Mouse (Mus musculus) kidney, adult 9 months (tissue): ENCODE measurements around the gene Tcf15.
A peak's percentile ranks its signal among the peaks of the same experiment; 100 is the strongest.

Experiments used
- DNase-seq: peaks from one replicate; pipeline ENCODE4 v3.0.0; 2022

Tcf15 gene

GRCm38 (mm10) chr2:152143279-152144157 is at the start of gene Tcf15:
Gene Tcf15, plus strand, starts transcription at chr2:152143561.
- peak; percentile 62 for DNase-seq

GRCm38 (mm10) chr2:152094856-152095545 is 48.4 kb upstream of the Tcf15 start:
- no peak for DNase-seq

GRCm38 (mm10) chr2:152096922-152097321 is 46.4 kb upstream of the Tcf15 start:
- no peak for DNase-seq

- no peak for DNase-seq
These were observed 45.4 kb upstream of the Tcf15 start for GRCm38 (mm10) chr2:152097916-152098315.

- peak; percentile 54 for DNase-seq
These were observed 43.8 kb upstream of the Tcf15 start for GRCm38 (mm10) chr2:152099538-152099937.

GRCm38 (mm10) chr2:152101761-152102160 is 41.6 kb upstream of the Tcf15 start:
- DNase-seq: no peak

- no peak for DNase-seq
These were observed 41.0 kb upstream of the Tcf15 start for GRCm38 (mm10) chr2:152102369-152102768.

- peak; percentile 39 for DNase-seq
These were observed 38.5 kb upstream of the Tcf15 start for GRCm38 (mm10) chr2:152104711-152105317.

- peak; percentile 90 for DNase-seq
These were observed 37.8 kb upstream of the Tcf15 start, which contains the start of gene Srxn1 for GRCm38 (mm10) chr2:152105318-152106224. Gene Srxn1, plus strand, starts transcription at chr2:152105516.

GRCm38 (mm10) chr2:152106225-152106595 is 37.2 kb upstream of the Tcf15 start:
- peak; percentile 32 for DNase-seq

GRCm38 (mm10) chr2:152106597-152106996 is 36.8 kb upstream of the Tcf15 start:
- no peak for DNase-seq

GRCm38 (mm10) chr2:152108702-152109101 is 34.7 kb upstream of the Tcf15 start:
- DNase-seq: no peak

- no peak for DNase-seq
These were observed 34.0 kb upstream of the Tcf15 start for GRCm38 (mm10) chr2:152109386-152109785.

- DNase-seq: no peak
These were observed 32.0 kb upstream of the Tcf15 start for GRCm38 (mm10) chr2:152111311-152111710.

GRCm38 (mm10) chr2:152111920-152112319 is 31.4 kb upstream of the Tcf15 start:
- DNase-seq: peak; percentile 93

GRCm38 (mm10) chr2:152112490-152112889 is 30.9 kb upstream of the Tcf15 start:
- DNase-seq: no peak

- no peak for DNase-seq
These were observed 30.4 kb upstream of the Tcf15 start for GRCm38 (mm10) chr2:152112970-152113369.

GRCm38 (mm10) chr2:152114057-152114975 is 29.0 kb upstream of the Tcf15 start:
- no peak for DNase-seq

GRCm38 (mm10) chr2:152117694-152118093 is 25.7 kb upstream of the Tcf15 start:
- DNase-seq: no peak

GRCm38 (mm10) chr2:152119228-152119865 is 24.0 kb upstream of the Tcf15 start:
- no peak for DNase-seq

GRCm38 (mm10) chr2:152122896-152123295 is 20.5 kb upstream of the Tcf15 start:
- DNase-seq: no peak
